Mouse (Mus musculus) midbrain, embryonic 10.5 days (tissue): Measurements from ENCODE around the gene B4galnt4. TPM values are rescaled to one million over a fixed set of nuclear protein-coding genes. Genes with fewer than 3 reads are reported as not detected.

ENCODE experiments used
- DNase-seq: peaks from one replicate; pipeline ENCODE4 v3.0.0-alpha.2; 2017; ENCODE audit warnings: low spot score
- H3K27ac ChIP-seq: fragments of 300-500 bp; sonication (generic); replicated peaks from 2 replicates; pipeline ENCODE4 v1.5.1; 2016; ENCODE audit warnings: mild to moderate bottlenecking
- H3K27me3 ChIP-seq: fragments of 300-500 bp; sonication (generic); 2 replicates; pipeline ENCODE4 v1.6.1; 2016; ENCODE audit warnings: low read depth, mild to moderate bottlenecking; ENCODE audit not compliant: poor library complexity, severe bottlenecking
- H3K36me3 ChIP-seq: fragments of 300-500 bp; sonication (generic); 2 replicates; pipeline ENCODE4 v1.6.1; 2016; ENCODE audit warnings: mild to moderate bottlenecking, moderate library complexity
- H3K4me1 ChIP-seq: fragments of 300-500 bp; sonication (generic); 2 replicates; pipeline ENCODE4 v1.6.1; 2016
- H3K4me3 ChIP-seq: fragments of 300-500 bp; sonication (generic); 2 replicates; pipeline ENCODE4 v1.5.1; 2016; ENCODE audit warnings: mild to moderate bottlenecking, moderate library complexity
- H3K9me3 ChIP-seq: fragments of 300-500 bp; sonication (generic); replicated peaks from 2 replicates; pipeline ENCODE4 v1.6.1; 2016; ENCODE audit warnings: mild to moderate bottlenecking
- WGBS: fragments of 180-500 bp; shearing (Covaris S2); methylation state at CpG from one replicate; pipeline ENCODE4 v1.1.7; 2016; 5-methylcytosine and 5-hydroxymethylcytosine counted together
- polyA plus RNA-seq: library from polyadenylated mRNA; unstranded; fragments of >200 nt; fragmentation: Nextera tagmentation; extraction: Ambion mirVana; gene quantifications from 2 replicates; pipeline ENCODE4 v1.2.1, GENCODE M21; 2016

Gene B4galnt4
- polyA plus RNA-seq, 1 experiment from 2014 or later, result 26.8 TPM

GRCm38 (mm10) chr7:141120605-141121004 lies 59.7 kb downstream of the B4galnt4 start:
- H3K4me1 ChIP-seq, result peaks cover 12% of the 10 kb centered on the region
- WGBS, result 87% methylated on average over 3 of the region's 3 CpGs

GRCm38 (mm10) chr7:141121051-141121531 lies 60.2 kb downstream of the B4galnt4 start:
- H3K36me3 ChIP-seq, result no peaks in the 10 kb centered on the region
- H3K27ac ChIP-seq, result no peak overlapping the region
- H3K9me3 ChIP-seq, result no peaks in the 10 kb centered on the region
- no peak overlapping the region for H3K4me3 ChIP-seq
- peaks cover 25% of the 10 kb centered on the region for H3K27me3 ChIP-seq
- 77% methylated on average over 5 of the region's 5 CpGs for WGBS
- no peak for DNase-seq
- H3K4me1 ChIP-seq, result peaks cover 12% of the 10 kb centered on the region

More at GRCm38 (mm10) chr7:141120605-141121004, 59.7 kb downstream of the B4galnt4 start:
- Histone ChIP-seq H3K27me3 (peaks cover 25% of the 10 kb centered on the region), H3K27ac (no peak overlapping the region), H3K9me3 (no peaks in the 10 kb centered on the region), H3K4me3 (no peak overlapping the region), H3K36me3 (no peaks in the 10 kb centered on the region)
- DNase-seq, result no peak

Other genes starting within 250 kb of the B4galnt4 start
- gene Zfp941, start 238.9 kb upstream of the B4galnt4 start, polyA plus RNA-seq, result 3.0 and 5.6 TPM in 2 replicates
- 0.39 and 0.55 TPM in 2 replicates for gene Urah, start 226.1 kb upstream of the B4galnt4 start, polyA plus RNA-seq
- gene Scgb1c1, start 215.6 kb upstream of the B4galnt4 start, polyA plus RNA-seq, result not detected in 2 replicates
- gene Odf3, start 213.3 kb upstream of the B4galnt4 start, polyA plus RNA-seq, result not detected in 2 replicates
- not detected in 2 replicates for gene Gm45785, start 204.8 kb upstream of the B4galnt4 start, polyA plus RNA-seq
- gene Ric8a, start 204.1 kb upstream of the B4galnt4 start, polyA plus RNA-seq, result 54.3 and 71.1 TPM in 2 replicates
- 20.1 and 25.9 TPM in 2 replicates for gene Bet1l, start 203.5 kb upstream of the B4galnt4 start, polyA plus RNA-seq
- 343 and 348 TPM in 2 replicates for gene Psmd13, start 179.1 kb upstream of the B4galnt4 start, polyA plus RNA-seq
- 29.2 and 31.8 TPM in 2 replicates for gene Sirt3, start 178.8 kb upstream of the B4galnt4 start, polyA plus RNA-seq
- not detected in 2 replicates for gene Cox8b, start 160.7 kb upstream of the B4galnt4 start, polyA plus RNA-seq
- 0.05 and 0.07 TPM in 2 replicates for gene Nlrp6, start 140.2 kb upstream of the B4galnt4 start, polyA plus RNA-seq
- 15.4 and 17.1 TPM in 2 replicates for gene Pgghg, start 119.7 kb upstream of the B4galnt4 start, polyA plus RNA-seq
- gene Ifitm5, start 110.8 kb upstream of the B4galnt4 start, polyA plus RNA-seq, result 1.2 and 1.3 TPM in 2 replicates
- 0.42 TPM in 1 of 2 replicates, not detected in the other for gene Gm45717, start 105.2 kb upstream of the B4galnt4 start, polyA plus RNA-seq
- 305 and 352 TPM in 2 replicates for gene Ifitm2, start 105.1 kb upstream of the B4galnt4 start, polyA plus RNA-seq
- gene Ifitm1, start 93.9 kb upstream of the B4galnt4 start, polyA plus RNA-seq, result 6.3 and 8.4 TPM in 2 replicates
- 13.7 and 16.8 TPM in 2 replicates for gene Ifitm3, start 50.3 kb upstream of the B4galnt4 start, polyA plus RNA-seq
- gene Ifitm6, start 43.2 kb upstream of the B4galnt4 start, polyA plus RNA-seq, result 0.21 TPM in 1 of 2 replicates, not detected in the other
- gene Gm17387, start 32.0 kb upstream of the B4galnt4 start, polyA plus RNA-seq, result not detected in 2 replicates
- gene Pkp3, start 17.1 kb downstream of the B4galnt4 start, polyA plus RNA-seq, result 1.8 and 2.0 TPM in 2 replicates
- gene Sigirr, start 39.5 kb downstream of the B4galnt4 start, polyA plus RNA-seq, result 2.3 and 2.5 TPM in 2 replicates
- gene Ano9, start 56.7 kb downstream of the B4galnt4 start, polyA plus RNA-seq, result 0.07 and 0.16 TPM in 2 replicates
- 86.5 and 94.7 TPM in 2 replicates for gene Ptdss2, start 61.3 kb downstream of the B4galnt4 start, polyA plus RNA-seq
- 64.5 and 66.6 TPM in 2 replicates for gene Rnh1, start 111.8 kb downstream of the B4galnt4 start, polyA plus RNA-seq
- gene Hras, start 132.9 kb downstream of the B4galnt4 start, polyA plus RNA-seq, result 84.2 and 87.5 TPM in 2 replicates
- 14.4 and 14.6 TPM in 2 replicates for gene Lrrc56, start 133.1 kb downstream of the B4galnt4 start, polyA plus RNA-seq
- gene Lmntd2, start 153.0 kb downstream of the B4galnt4 start, polyA plus RNA-seq, result 3.8 and 5.1 TPM in 2 replicates
- 55.6 and 57.2 TPM in 2 replicates for gene Rassf7, start 154.8 kb downstream of the B4galnt4 start, polyA plus RNA-seq
- 114 and 125 TPM in 2 replicates for gene Phrf1, start 167.7 kb downstream of the B4galnt4 start, polyA plus RNA-seq
- gene Irf7, start 205.4 kb downstream of the B4galnt4 start, polyA plus RNA-seq, result 0.58 and 1.4 TPM in 2 replicates
- gene Cdhr5, start 215.7 kb downstream of the B4galnt4 start, polyA plus RNA-seq, result not detected in 2 replicates
- 0.79 and 2.4 TPM in 2 replicates for gene Sct, start 218.0 kb downstream of the B4galnt4 start, polyA plus RNA-seq
- gene Drd4, start 230.9 kb downstream of the B4galnt4 start, polyA plus RNA-seq, result 0.32 and 0.62 TPM in 2 replicates